Mouse (Mus musculus) MEL (cell line): ENCODE results near the gene Upf2. TPM values are rescaled to one million over a fixed set of nuclear protein-coding genes. Genes with fewer than 3 reads are reported as not detected.

ENCODE experiments used
- DNase-seq: peaks from one replicate; pipeline ENCODE4 v3.0.0; 2011; ENCODE audit warnings: low read depth, low spot score
- H3K27ac ChIP-seq: 2 replicates; pipeline ENCODE4 v1.5.1; 2012; ENCODE audit warnings: low read depth, mild to moderate bottlenecking, control low read depth, low read length, moderate library complexity; ENCODE audit not compliant: control insufficient read depth
- H3K27me3 ChIP-seq, 2 experiments: fragments of 150-350 bp in 1 of 2; sonication (generic) in 1 of 2; 2 replicates each; pipeline ENCODE4 v1.6.1; 2012; ENCODE audit warnings: low read length in 2 of 2, mild to moderate bottlenecking in 2 of 2, improper control_type of control experiment in 1 of 2, moderate library complexity in 1 of 2; ENCODE audit not compliant: insufficient read depth in 2 of 2, control insufficient read depth in 1 of 2
- H3K36me3 ChIP-seq, 2 experiments: 2 replicates each; pipeline ENCODE4 v1.6.1; 2012 to 2014; ENCODE audit warnings: low read length in 2 of 2, improper control_type of control experiment in 1 of 2, inconsistent platforms in 1 of 2, mild to moderate bottlenecking in 1 of 2; ENCODE audit not compliant: insufficient read depth in 2 of 2, control insufficient read depth in 1 of 2
- H3K4me1 ChIP-seq, 2 experiments: fragments of 150-350 bp in 1 of 2; sonication (generic) in 1 of 2; 2 replicates each; pipeline ENCODE4 v1.6.1; 2012; ENCODE audit warnings: low read length in 2 of 2, improper control_type of control experiment in 1 of 2, mild to moderate bottlenecking in 1 of 2; ENCODE audit not compliant: insufficient read depth in 2 of 2, control insufficient read depth in 1 of 2
- H3K4me3 ChIP-seq, 2 experiments: fragments of 150-350 bp in 1 of 2; sonication (generic) in 1 of 2; 2 replicates each; pipeline ENCODE4 v1.5.1; 2012; ENCODE audit warnings: low read depth in 2 of 2, low read length in 2 of 2, mild to moderate bottlenecking in 2 of 2, moderate library complexity in 2 of 2, control low read depth in 1 of 2, improper control_type of control experiment in 1 of 2; ENCODE audit not compliant: control insufficient read depth in 1 of 2, insufficient read depth in 1 of 2
- H3K79me2 ChIP-seq: 2 replicates; pipeline ENCODE4 v1.6.1; 2012; ENCODE audit warnings: mild to moderate bottlenecking, low read length, moderate library complexity; ENCODE audit not compliant: control insufficient read depth, poor library complexity, insufficient read depth
- H3K9ac ChIP-seq: 2 replicates; pipeline ENCODE4 v1.6.1; 2012; ENCODE audit warnings: low read depth, mild to moderate bottlenecking, control low read depth, low read length, moderate library complexity; ENCODE audit not compliant: control insufficient read depth, poor library complexity, severe bottlenecking
- H3K9me3 ChIP-seq: fragments of 150-350 bp; sonication (generic); replicated peaks from 2 replicates; pipeline ENCODE4 v1.6.1; 2012; ENCODE audit warnings: mild to moderate bottlenecking, low read length, improper control_type of control experiment, moderate library complexity; ENCODE audit not compliant: insufficient read depth
- CHD1 ChIP-seq: IDR thresholded peaks from 2 replicates; pipeline ENCODE4 v1.6.1; 2012; ENCODE audit warnings: low read depth, mild to moderate bottlenecking, inconsistent platforms, low read length, improper control_type of control experiment
- CHD2 ChIP-seq: IDR thresholded peaks from 2 replicates; pipeline ENCODE4 v1.6.1; 2011; ENCODE audit warnings: low read length, improper control_type of control experiment
- E2F4 ChIP-seq: IDR thresholded peaks from 2 replicates; pipeline ENCODE4 v1.6.1; 2011; ENCODE audit warnings: low read depth, low read length, improper control_type of control experiment, borderline replicate concordance
- EP300 ChIP-seq, 2 experiments: IDR thresholded peaks; 2 replicates each; pipeline ENCODE4 v1.6.1; 2011; ENCODE audit warnings: improper control_type of control experiment in 2 of 2, low read length in 2 of 2, low read depth in 1 of 2, mild to moderate bottlenecking in 1 of 2
- GABPA ChIP-seq: IDR thresholded peaks from 2 replicates; pipeline ENCODE4 v1.6.1; 2012; ENCODE audit warnings: low read depth, mild to moderate bottlenecking, inconsistent platforms, low read length, improper control_type of control experiment, moderate library complexity
- GATA1 ChIP-seq: IDR thresholded peaks from 2 replicates; pipeline ENCODE4 v1.6.1; 2011; ENCODE audit warnings: low read depth, low read length, improper control_type of control experiment
- HCFC1 ChIP-seq: IDR thresholded peaks from 2 replicates; pipeline ENCODE4 v1.6.1; 2012; ENCODE audit warnings: low read depth, mild to moderate bottlenecking, inconsistent platforms, low read length, improper control_type of control experiment, moderate library complexity
- KAT2A ChIP-seq: conservative IDR thresholded peaks from 2 replicates; pipeline ENCODE4 v1.6.1; 2012; ENCODE audit warnings: low read depth, low read length, improper control_type of control experiment, inconsistent platforms
- MAFK ChIP-seq: IDR thresholded peaks from 2 replicates; pipeline ENCODE4 v1.6.1; 2011; ENCODE audit warnings: low read depth, mild to moderate bottlenecking, low read length, improper control_type of control experiment, borderline replicate concordance
- MAX ChIP-seq: IDR thresholded peaks from 2 replicates; pipeline ENCODE4 v1.6.1; 2011; ENCODE audit warnings: low read length, improper control_type of control experiment
- MAZ ChIP-seq: IDR thresholded peaks from 2 replicates; pipeline ENCODE4 v1.6.1; 2012; ENCODE audit warnings: low read depth, mild to moderate bottlenecking, inconsistent platforms, low read length, improper control_type of control experiment
- MEF2A ChIP-seq: IDR thresholded peaks from 2 replicates; pipeline ENCODE4 v1.6.1; 2014; ENCODE audit warnings: low read depth, mild to moderate bottlenecking, inconsistent platforms, low read length, improper control_type of control experiment; ENCODE audit not compliant: poor library complexity, insufficient replicate concordance, severe bottlenecking; ENCODE audit errors: extremely low read depth
- MXI1 ChIP-seq: IDR thresholded peaks from 2 replicates; pipeline ENCODE4 v1.6.1; 2011; ENCODE audit warnings: mild to moderate bottlenecking, low read depth, low read length, improper control_type of control experiment
- MYB ChIP-seq: IDR thresholded peaks from 2 replicates; pipeline ENCODE4 v1.6.1; 2011; ENCODE audit warnings: mild to moderate bottlenecking, low read depth, low read length, improper control_type of control experiment
- MYC ChIP-seq: IDR thresholded peaks from 2 replicates; pipeline ENCODE4 v1.6.1; 2011; ENCODE audit warnings: low read depth, mild to moderate bottlenecking, low read length, improper control_type of control experiment, moderate library complexity
- NELFE ChIP-seq: IDR thresholded peaks from 2 replicates; pipeline ENCODE4 v1.6.1; 2011; ENCODE audit warnings: low read depth, low read length, improper control_type of control experiment
- POLR2A ChIP-seq, 2 experiments: IDR thresholded peaks; 2 replicates each; pipeline ENCODE4 v1.6.1; 2011 to 2012; ENCODE audit warnings: low read length in 2 of 2, mild to moderate bottlenecking in 2 of 2, control low read depth in 1 of 2, improper control_type of control experiment in 1 of 2, low read depth in 1 of 2, moderate library complexity in 1 of 2; ENCODE audit not compliant: control insufficient read depth in 1 of 2, insufficient read depth in 1 of 2, poor library complexity in 1 of 2
- POLR2AphosphoS2 ChIP-seq: IDR thresholded peaks from 2 replicates; pipeline ENCODE4 v1.6.1; 2011; ENCODE audit warnings: low read length, improper control_type of control experiment
- RAD21 ChIP-seq: IDR thresholded peaks from 2 replicates; pipeline ENCODE4 v1.6.1; 2011; ENCODE audit warnings: mild to moderate bottlenecking, low read depth, low read length, improper control_type of control experiment
- RCOR1 ChIP-seq: IDR thresholded peaks from 2 replicates; pipeline ENCODE4 v1.6.1; 2012; ENCODE audit warnings: low read depth, mild to moderate bottlenecking, inconsistent platforms, low read length, improper control_type of control experiment
- SMC3 ChIP-seq: IDR thresholded peaks from 2 replicates; pipeline ENCODE4 v1.6.1; 2011; ENCODE audit warnings: low read depth, low read length, improper control_type of control experiment
- TAL1 ChIP-seq: IDR thresholded peaks from 2 replicates; pipeline ENCODE4 v1.6.1; 2012; ENCODE audit warnings: mild to moderate bottlenecking, inconsistent platforms, low read length, moderate library complexity, mixed read lengths
- TBP ChIP-seq: IDR thresholded peaks from 2 replicates; pipeline ENCODE4 v1.8.0; 2011; ENCODE audit warnings: low read depth, low read length, improper control_type of control experiment
- TCF12 ChIP-seq: IDR thresholded peaks from 2 replicates; pipeline ENCODE4 v1.6.1; 2014; ENCODE audit warnings: low read depth, mild to moderate bottlenecking, inconsistent platforms, low read length, improper control_type of control experiment, moderate library complexity
- UBTF ChIP-seq: IDR thresholded peaks from 2 replicates; pipeline ENCODE4 v1.6.1; 2012; ENCODE audit warnings: low read depth, mild to moderate bottlenecking, inconsistent platforms, low read length, improper control_type of control experiment, moderate library complexity, borderline replicate concordance; ENCODE audit not compliant: insufficient read depth
- USF2 ChIP-seq, 2 experiments: IDR thresholded peaks; 2 replicates each; pipeline ENCODE4 v1.6.1; 2011 to 2012; ENCODE audit warnings: improper control_type of control experiment in 2 of 2, low read length in 2 of 2, borderline replicate concordance in 1 of 2, inconsistent platforms in 1 of 2, low read depth in 1 of 2, mild to moderate bottlenecking in 1 of 2; ENCODE audit not compliant: insufficient read depth in 1 of 2
- ZC3H11A ChIP-seq: IDR thresholded peaks from 2 replicates; pipeline ENCODE4 v1.6.1; 2012; ENCODE audit warnings: low read depth, mild to moderate bottlenecking, inconsistent platforms, low read length, improper control_type of control experiment
- ZKSCAN1 ChIP-seq: IDR thresholded peaks from 2 replicates; pipeline ENCODE4 v1.6.1; 2012; ENCODE audit warnings: low read depth, mild to moderate bottlenecking, inconsistent platforms, low read length, improper control_type of control experiment, moderate library complexity
- ZNF384 ChIP-seq: IDR thresholded peaks from 2 replicates; pipeline ENCODE4 v1.6.1; 2012; ENCODE audit warnings: low read depth, mild to moderate bottlenecking, inconsistent platforms, low read length, improper control_type of control experiment
- polyA plus RNA-seq, 2 experiments: library from polyadenylated mRNA; stranded (reverse) in 1 of 2; unstranded in 1 of 2; fragments of >175 nt in 1 of 2; fragments of >200 nt in 1 of 2; gene quantifications; 2 replicates each; pipeline versions ENCODE4 v1.2.1 to v1.2.4; 2012; ENCODE audit warnings: low replicate concordance in 2 of 2, low read depth in 1 of 2; ENCODE audit not compliant: insufficient read length in 2 of 2, insufficient read depth in 1 of 2, missing spikeins in 1 of 2
- total RNA-seq: library from RNA; depleted of rRNA; stranded (reverse); fragments of 300-350 nt; gene quantifications from 2 replicates; pipeline ENCODE4 v1.2.3, GENCODE M21; 2012

The Upf2 gene
- total and polyA plus RNA-seq, 3 experiments: 15.3 to 30.9 TPM; not detected in 1

DNA sequence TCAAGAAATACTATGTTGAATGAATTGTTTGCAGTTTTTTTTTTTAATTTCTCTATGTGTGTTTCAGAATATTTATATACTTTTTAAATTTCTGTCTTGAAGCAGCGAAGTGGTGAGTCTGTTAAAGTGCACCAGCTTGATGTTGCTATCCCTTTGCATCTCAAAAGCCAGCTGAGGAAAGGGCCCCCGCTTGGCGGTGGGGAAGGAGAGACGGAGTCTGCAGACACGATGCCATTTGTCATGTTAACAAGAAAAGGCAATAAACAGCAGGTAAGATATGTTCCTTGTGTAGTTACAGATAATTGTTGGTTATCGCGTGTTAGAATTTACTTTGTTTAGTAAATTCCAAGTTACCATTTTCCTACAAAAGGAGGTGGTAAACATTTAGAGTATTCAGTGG lies 95.5 kb downstream of the Upf2 start:
- H3K9ac ChIP-seq: no peak overlapping the region
- H3K4me1 ChIP-seq: no peaks in the 10 kb centered on the region
- H3K79me2 ChIP-seq: no peaks in the 10 kb centered on the region
- no peak for TF ChIP-seq POLR2AphosphoS2
- no peak for TF ChIP-seq MYB
- no peak for TF ChIP-seq NELFE
- TF ChIP-seq GATA1: no peak
- no peak for TF ChIP-seq MAFK
- no peak for TF ChIP-seq E2F4
- no peak for TF ChIP-seq TBP
- TF ChIP-seq ZC3H11A: no peak
- TF ChIP-seq MXI1: no peak
- TF ChIP-seq ZNF384: no peak
- no peak for TF ChIP-seq TCF12
- no peak for TF ChIP-seq HCFC1
- no peak for TF ChIP-seq MAX
- no peak for TF ChIP-seq MAZ
- no peak for TF ChIP-seq KAT2A
- no peak for TF ChIP-seq EP300 (IDR thresholded peaks at IDR 0.05; ENCODE audit: low read depth in 1 of 2, low read length in 2 of 2)
- no peak for TF ChIP-seq USF2 (IDR thresholded peaks at IDR 0.05; ENCODE audit: borderline replicate concordance in 1 of 2, insufficient read depth in 1 of 2, low read depth in 1 of 2, low read length in 2 of 2)
- no peak for TF ChIP-seq MYC
- TF ChIP-seq RCOR1: no peak
- TF ChIP-seq, all 39 proteins: peak for 0
- Histone ChIP-seq H3K4me3 (no peak overlapping the region), H3K27me3 (no peaks in the 10 kb centered on the region), H3K27ac (no peak overlapping the region), H3K9me3 (no peaks in the 10 kb centered on the region), H3K36me3 (peaks cover 0 to 9% of the 10 kb centered on the region in 2 experiments; a peak in 2 of 4 replicates)
- DNase-seq: no peak

GRCm38 (mm10) chr2:6048570-6048969 lies 97.3 kb downstream of the Upf2 start:
- no peak for DNase-seq
- Histone ChIP-seq H3K9me3 (no peaks in the 10 kb centered on the region), H3K4me1 (no peaks in the 10 kb centered on the region), H3K27me3 (no peaks in the 10 kb centered on the region), H3K4me3 (no peak overlapping the region), H3K9ac (no peak overlapping the region), H3K27ac (no peak overlapping the region), H3K79me2 (no peaks in the 10 kb centered on the region), H3K36me3 (peaks cover 0 to 18% of the 10 kb centered on the region in 2 experiments; a peak in 2 of 4 replicates)
- TF ChIP-seq CHD1: no peak
- TF ChIP-seq E2F4: no peak
- no peak for TF ChIP-seq MEF2A
- no peak for TF ChIP-seq TAL1
- no peak for TF ChIP-seq HCFC1
- no peak for TF ChIP-seq ZC3H11A
- no peak for TF ChIP-seq ZKSCAN1
- TF ChIP-seq POLR2A (IDR thresholded peaks at IDR 0.05; ENCODE audit: control insufficient read depth in 1 of 2, insufficient read depth in 1 of 2, low read depth in 1 of 2, low read length in 2 of 2, poor library complexity in 1 of 2): no peak
- no peak for TF ChIP-seq GABPA
- TF ChIP-seq NELFE: no peak
- no peak for TF ChIP-seq TBP
- TF ChIP-seq POLR2AphosphoS2: no peak
- no peak for TF ChIP-seq EP300 (IDR thresholded peaks at IDR 0.05; ENCODE audit: low read depth in 1 of 2, low read length in 2 of 2)
- TF ChIP-seq MAFK: no peak
- TF ChIP-seq UBTF: no peak
- no peak for TF ChIP-seq MYC
- no peak for TF ChIP-seq CHD2
- TF ChIP-seq RCOR1: no peak
- no peak for TF ChIP-seq RAD21
- TF ChIP-seq SMC3: no peak
